Mouse (Mus musculus): ENCODE measurements around the gene Mapk1.

DNA sequence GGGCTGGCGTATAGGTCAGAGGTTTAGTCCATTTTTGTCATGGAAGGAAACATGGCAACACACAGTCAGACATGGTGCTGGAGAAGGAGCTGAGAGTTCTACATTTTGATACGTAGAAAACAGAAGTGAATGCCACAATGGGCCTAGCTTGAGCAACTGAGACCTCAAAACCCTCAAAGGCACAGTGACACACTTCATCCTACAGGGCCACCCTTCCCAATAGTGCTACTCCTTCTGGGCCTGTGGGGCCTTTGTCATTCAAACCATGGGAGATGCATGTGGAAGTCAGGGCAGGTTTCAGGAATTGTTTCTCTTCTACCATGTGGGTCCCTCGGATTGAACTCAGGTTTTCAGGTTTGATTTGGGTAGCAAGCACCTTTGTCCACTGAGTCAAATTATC lies 17.9 kb downstream of the Mapk1 start:
- TF ChIP-seq CTCF (IDR thresholded peaks at IDR 0.05; ENCODE audit: extremely low read depth, insufficient read length, insufficient replicate concordance, low read depth, low read length), result no peak
- TF ChIP-seq POLR2A (IDR thresholded peaks at IDR 0.05; ENCODE audit: low read depth, low read length), result no peak

Measured in small intestine, adult 2 months (tissue).